In the genomic region with DNA sequence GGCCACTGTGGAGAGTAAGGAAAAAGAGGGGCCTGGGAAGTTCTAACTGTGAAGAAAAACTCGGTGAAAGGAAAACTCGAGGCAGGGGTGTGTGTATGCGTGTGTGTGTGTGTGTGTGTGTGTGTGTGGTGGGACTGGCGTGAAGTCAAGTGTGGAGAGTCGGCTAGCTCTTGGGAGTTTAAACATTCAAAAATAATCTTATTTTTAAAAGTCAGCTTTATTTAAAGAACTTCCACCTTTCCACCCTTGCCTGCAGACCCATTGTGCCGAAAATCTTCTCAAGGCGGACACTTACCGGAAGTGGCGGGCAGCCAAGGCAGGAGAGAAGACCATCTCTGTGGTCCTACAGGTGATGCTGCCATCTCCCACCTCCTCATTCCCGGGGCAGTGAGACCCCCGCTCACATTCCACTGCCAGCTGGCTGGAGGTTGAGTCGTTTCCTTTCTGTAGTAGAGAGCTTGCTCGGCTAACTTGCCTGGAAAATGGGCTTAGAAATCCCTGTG, we compare ENCODE assay signal across 8 mouse cellular contexts. TPM values are rescaled to one million over a fixed set of nuclear protein-coding genes. Genes with fewer than 3 reads are reported as not detected.
A peak's percentile ranks its signal among the peaks of the same experiment; 100 is the strongest.
DNase-seq lines count a peak whose midpoint lies in the region; ATAC-seq and TF ChIP-seq lines count a peak whose summit lies in the region.

No protein-coding gene starts in this region.

- no peak for DNase-seq in cerebellum, adult 2 months
- DNase-seq in neural tube, embryonic 11.5 days (ENCODE audit: low spot score): no peak
- DNase-seq in neural tube, embryonic 10.5 days (ENCODE audit: extremely low spot score, low spot score): no peak
- DNase-seq in stomach, postnatal 0 days (ENCODE audit: low spot score): no peak
- no peak for DNase-seq in layer of hippocampus, postnatal 14 days (ENCODE audit: low spot score in 2 of 2)

- no peak for TF ChIP-seq POLR2A in cerebellum, adult 2 months (IDR thresholded peaks at IDR 0.05; ENCODE audit: borderline replicate concordance, insufficient read depth, low read length)

- H3K27me3 ChIP-seq in cerebellum, adult 2 months (ENCODE audit: control insufficient read depth, insufficient read depth, low read length): no peaks in the 10 kb centered on the region
- no peaks in the 10 kb centered on the region for H3K27me3 ChIP-seq in neural tube, embryonic 11.5 days (ENCODE audit: control insufficient read depth, insufficient read depth, low read length)
- no peaks in the 10 kb centered on the region for H3K27me3 ChIP-seq in limb, embryonic 15.5 days
- no peaks in the 10 kb centered on the region for H3K27me3 ChIP-seq in stomach, postnatal 0 days (ENCODE audit: control insufficient read depth, insufficient read depth, low read length)

- peak overlapping the region; percentile 42 for H3K4me2 ChIP-seq in neural tube, embryonic 11.5 days (ENCODE audit: low read depth)
- H3K4me2 ChIP-seq in limb, embryonic 15.5 days: peak overlapping the region; percentile 66
- peak overlapping the region; percentile 63 for H3K4me2 ChIP-seq in stomach, postnatal 0 days (replicated peaks; ENCODE audit: low read depth)

- H3K27ac ChIP-seq in cerebellum, adult 2 months (ENCODE audit: insufficient read depth, low read length): no peak overlapping the region
- H3K27ac ChIP-seq in neural tube, embryonic 11.5 days (ENCODE audit: low read depth, low read length): peak overlapping the region; percentile 42; the same call in 1 of the 2 replicates
- H3K27ac ChIP-seq in limb, embryonic 15.5 days: peak overlapping the region; percentile 87
- no peak overlapping the region for H3K27ac ChIP-seq in stomach, postnatal 0 days (replicated peaks)

- WGBS in cerebellum, adult 2 months: 8% methylated on average over 13 of the region's 13 CpGs
- 38% methylated on average over 13 of the region's 13 CpGs for WGBS in neural tube, embryonic 11.5 days
- whole genome bisulfite sequencing in limb, embryonic 15.5 days: 23% methylated on average over 13 of the region's 13 CpGs
- 15% methylated on average over 13 of the region's 13 CpGs for WGBS in stomach, postnatal 0 days

- no peaks in the 10 kb centered on the region for H3K9me3 ChIP-seq in neural tube, embryonic 11.5 days (ENCODE audit: control insufficient read depth, low read length)
- H3K9me3 ChIP-seq in limb, embryonic 15.5 days: no peaks in the 10 kb centered on the region
- no peaks in the 10 kb centered on the region for H3K9me3 ChIP-seq in stomach, postnatal 0 days (ENCODE audit: control insufficient read depth, low read length)

- TF ChIP-seq CTCF in cerebellum, adult 2 months (IDR thresholded peaks at IDR 0.05; ENCODE audit: borderline replicate concordance, insufficient read depth, low read depth, low read length): no peak
- TF ChIP-seq CTCF in stomach, postnatal 0 days (IDR thresholded peaks at IDR 0.05; ENCODE audit: low read depth): no peak

- no peak for ATAC-seq in cerebellum, adult (ENCODE audit: insufficient number of reproducible peaks, low FRiP score, low TSS enrichment)
- ATAC-seq in neural tube, embryonic 11.5 days (ENCODE audit: insufficient read depth, low FRiP score, low TSS enrichment): peak; percentile 28; the same call in 1 of the 2 replicates
- ATAC-seq in limb, embryonic 15.5 days (ENCODE audit: insufficient number of reproducible peaks, low FRiP score, low TSS enrichment, low read depth): no peak
- ATAC-seq in stomach, postnatal 0 days (ENCODE audit: low FRiP score, low TSS enrichment): no peak
- no peak for ATAC-seq in megakaryocyte-erythroid progenitor cell, adult 5-6 weeks (replicated peaks; ENCODE audit: low FRiP score, low TSS enrichment, poor library complexity, severe bottlenecking)

- TF ChIP-seq EP300 in stomach, postnatal 0 days (optimal IDR thresholded peaks at IDR 0.05): no peak

- peak overlapping the region; percentile 81 for H3K4me3 ChIP-seq in cerebellum, adult 2 months (replicated peaks; ENCODE audit: insufficient read depth, low read depth, low read length)
- peak overlapping the region; percentile 73 for H3K4me3 ChIP-seq in neural tube, embryonic 11.5 days (ENCODE audit: low read depth, low read length)
- peak overlapping the region; percentile 78 for H3K4me3 ChIP-seq in limb, embryonic 15.5 days
- H3K4me3 ChIP-seq in stomach, postnatal 0 days (ENCODE audit: low read depth, low read length): peak overlapping the region; percentile 60

- peak overlapping the region; percentile 71 for H3K9ac ChIP-seq in neural tube, embryonic 11.5 days (ENCODE audit: low read length)
- H3K9ac ChIP-seq in limb, embryonic 15.5 days: peak overlapping the region; percentile 74
- H3K9ac ChIP-seq in stomach, postnatal 0 days (ENCODE audit: low read length): peak overlapping the region; percentile 75

- peaks cover 2% of the 10 kb centered on the region for H3K36me3 ChIP-seq in neural tube, embryonic 11.5 days (ENCODE audit: control insufficient read depth, insufficient read depth, low read length)
- H3K36me3 ChIP-seq in limb, embryonic 15.5 days: peaks cover 39% of the 10 kb centered on the region
- peaks cover 4% of the 10 kb centered on the region for H3K36me3 ChIP-seq in stomach, postnatal 0 days (ENCODE audit: control insufficient read depth, insufficient read depth, low read length)

- H3K4me1 ChIP-seq in cerebellum, adult 2 months (ENCODE audit: control insufficient read depth, insufficient read depth, low read length): no peaks in the 10 kb centered on the region; the same call in none of the 2 replicates
- 0 out of 2 replicates have a peak, but pooled peaks cover 4% of the 10 kb centered on the region for H3K4me1 ChIP-seq in neural tube, embryonic 11.5 days (ENCODE audit: control insufficient read depth, insufficient read depth, low read length)
- peaks cover 21% of the 10 kb centered on the region for H3K4me1 ChIP-seq in limb, embryonic 15.5 days
- peaks cover 3% of the 10 kb centered on the region; the same call in 1 of the 2 replicates for H3K4me1 ChIP-seq in stomach, postnatal 0 days (replicated peaks; ENCODE audit: control insufficient read depth, insufficient read depth)

RNA-seq across cellular contexts. Expression of a gene that starts 1.5 kb away (rescaled TPM):
- polyA plus RNA-seq in cerebellum, adult 2 months (2012; rRNA removed): 46.2 and 51.3 TPM in 2 replicates
- polyA plus RNA-seq in neural tube, embryonic 11.5 days (2014; fragmentation: Nextera tagmentation; extraction: Ambion mirVana): 100 and 120 TPM in 2 replicates
- polyA plus RNA-seq in limb, embryonic 15.5 days (2015; fragmentation: Nextera tagmentation; extraction: Ambion mirVana): 110 and 125 TPM in 2 replicates
- polyA plus RNA-seq in stomach, postnatal 0 days (2015; fragmentation: Nextera tagmentation; extraction: Ambion mirVana): 27.4 and 31.4 TPM in 2 replicates
- total RNA-seq in layer of hippocampus, postnatal 14 days (2021): 10 to 100 TPM; 41.0 to 46.8 TPM
- 89.0 and 93.7 TPM in 2 replicates for total RNA-seq in megakaryocyte-erythroid progenitor cell, adult 5-6 weeks (2014; fragmentation: Nextera tagmentation)
- 20.7 and 36.6 TPM in 2 replicates for total RNA-seq in megakaryocyte-erythroid progenitor cell, adult 5-6 weeks (2017)

RNA-seq across cellular contexts. Expression of a gene that starts 1.7 kb away (rescaled TPM):
- polyA plus RNA-seq in cerebellum, adult 2 months (2012; rRNA removed): not detected in 2 replicates
- not detected in 2 replicates for polyA plus RNA-seq in neural tube, embryonic 11.5 days (2014; fragmentation: Nextera tagmentation; extraction: Ambion mirVana)
- polyA plus RNA-seq in limb, embryonic 15.5 days (2015; fragmentation: Nextera tagmentation; extraction: Ambion mirVana): 5.1 and 7.8 TPM in 2 replicates
- polyA plus RNA-seq in stomach, postnatal 0 days (2015; fragmentation: Nextera tagmentation; extraction: Ambion mirVana): 61.2 and 62.9 TPM in 2 replicates
- total RNA-seq in layer of hippocampus, postnatal 14 days (2021): not detected
- not detected in 2 replicates for total RNA-seq in megakaryocyte-erythroid progenitor cell, adult 5-6 weeks (2014; fragmentation: Nextera tagmentation)
- total RNA-seq in megakaryocyte-erythroid progenitor cell, adult 5-6 weeks (2017): not detected in 2 replicates

RNA-seq across cellular contexts. Expression of a gene that starts 17.1 kb away (rescaled TPM):
- polyA plus RNA-seq in cerebellum, adult 2 months (2012; rRNA removed): 37.0 and 38.3 TPM in 2 replicates
- polyA plus RNA-seq in neural tube, embryonic 11.5 days (2014; fragmentation: Nextera tagmentation; extraction: Ambion mirVana): 16.4 and 19.1 TPM in 2 replicates
- 8.2 and 8.3 TPM in 2 replicates for polyA plus RNA-seq in limb, embryonic 15.5 days (2015; fragmentation: Nextera tagmentation; extraction: Ambion mirVana)
- polyA plus RNA-seq in stomach, postnatal 0 days (2015; fragmentation: Nextera tagmentation; extraction: Ambion mirVana): 4.3 and 5.7 TPM in 2 replicates
- 10 to 100 TPM; 87.5 to 89.7 TPM for total RNA-seq in layer of hippocampus, postnatal 14 days (2021)
- total RNA-seq in megakaryocyte-erythroid progenitor cell, adult 5-6 weeks (2014; fragmentation: Nextera tagmentation): 4.7 and 6.3 TPM in 2 replicates
- 3.0 and 5.2 TPM in 2 replicates for total RNA-seq in megakaryocyte-erythroid progenitor cell, adult 5-6 weeks (2017)

RNA-seq across cellular contexts. Expression of a gene that starts 35.3 kb away (rescaled TPM):
- polyA plus RNA-seq in cerebellum, adult 2 months (2012; rRNA removed): not detected in 2 replicates
- 0.50 and 0.70 TPM in 2 replicates for polyA plus RNA-seq in neural tube, embryonic 11.5 days (2014; fragmentation: Nextera tagmentation; extraction: Ambion mirVana)
- polyA plus RNA-seq in limb, embryonic 15.5 days (2015; fragmentation: Nextera tagmentation; extraction: Ambion mirVana): 0.32 TPM in 2 replicates
- 0.07 and 0.10 TPM in 2 replicates for polyA plus RNA-seq in stomach, postnatal 0 days (2015; fragmentation: Nextera tagmentation; extraction: Ambion mirVana)
- total RNA-seq in layer of hippocampus, postnatal 14 days (2021): not detected
- total RNA-seq in megakaryocyte-erythroid progenitor cell, adult 5-6 weeks (2014; fragmentation: Nextera tagmentation): not detected in 2 replicates
- total RNA-seq in megakaryocyte-erythroid progenitor cell, adult 5-6 weeks (2017): not detected in 2 replicates

RNA-seq across cellular contexts. Expression of a gene that starts 39.8 kb away (rescaled TPM):
- polyA plus RNA-seq in cerebellum, adult 2 months (2012; rRNA removed): 25.7 and 28.0 TPM in 2 replicates
- 23.4 and 23.5 TPM in 2 replicates for polyA plus RNA-seq in neural tube, embryonic 11.5 days (2014; fragmentation: Nextera tagmentation; extraction: Ambion mirVana)
- polyA plus RNA-seq in limb, embryonic 15.5 days (2015; fragmentation: Nextera tagmentation; extraction: Ambion mirVana): 28.0 and 28.7 TPM in 2 replicates
- 120 and 128 TPM in 2 replicates for polyA plus RNA-seq in stomach, postnatal 0 days (2015; fragmentation: Nextera tagmentation; extraction: Ambion mirVana)
- 1 to 10 TPM; 8.2 to 8.6 TPM for total RNA-seq in layer of hippocampus, postnatal 14 days (2021)
- total RNA-seq in megakaryocyte-erythroid progenitor cell, adult 5-6 weeks (2014; fragmentation: Nextera tagmentation): 12.4 and 19.8 TPM in 2 replicates
- total RNA-seq in megakaryocyte-erythroid progenitor cell, adult 5-6 weeks (2017): 8.3 and 11.4 TPM in 2 replicates

Comparison
In these comparisons a context has a peak if more than half of its experiments do, and no peak if none do; other contexts are left out.
1. H3K27ac ChIP-seq: peak in neural tube, embryonic 11.5 days (single experiment) and limb, embryonic 15.5 days (single experiment); none in cerebellum, adult 2 months (single experiment) and stomach, postnatal 0 days (single experiment).
2. Peak in every context shown above with its lines, with median percentiles within 50 percentile points of each other: H3K4me3 ChIP-seq, H3K4me2 ChIP-seq and H3K9ac ChIP-seq.